Mouse (Mus musculus): ENCODE data around the gene Laptm4a. TPM values are rescaled to one million over a fixed set of nuclear protein-coding genes. Genes with fewer than 3 reads are reported as not detected.

Gene Laptm4a
- polyA plus RNA-seq, 1 experiment from 2014 or later, result 104 TPM

DNA sequence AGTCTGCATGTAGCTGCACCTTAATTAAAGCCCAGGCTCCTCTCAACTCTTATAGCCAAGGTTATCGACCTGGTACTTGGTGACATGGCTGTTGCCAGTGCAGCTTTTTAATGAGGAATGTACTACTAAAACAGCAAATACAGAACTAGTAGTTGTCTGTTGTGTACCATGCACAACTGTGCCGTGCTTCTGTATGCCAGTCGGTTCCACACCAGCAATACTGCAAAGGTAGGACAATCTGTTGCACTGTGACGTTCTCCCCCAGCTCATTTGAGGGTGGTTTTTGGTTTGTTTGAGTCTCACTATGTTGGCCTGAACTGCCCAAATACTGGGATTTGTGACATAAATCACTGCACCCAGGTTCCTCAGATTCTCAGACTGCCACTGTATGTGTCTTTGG, 18.0 kb downstream of the Laptm4a start:
- no peaks in the 10 kb centered on the region for H3K27me3 ChIP-seq (ENCODE audit: control insufficient read depth, insufficient read depth, low read length)
- no peak overlapping the region for H3K4me2 ChIP-seq (replicated peaks; ENCODE audit: low read depth, low read length)
- peaks cover 8% of the 10 kb centered on the region for H3K36me3 ChIP-seq (ENCODE audit: control insufficient read depth, insufficient read depth, low read length)
- no peak for DNase-seq (ENCODE audit: low spot score)
- no peak overlapping the region for H3K4me3 ChIP-seq (ENCODE audit: low read depth, low read length)
- H3K9ac ChIP-seq (ENCODE audit: low read depth, low read length), result no peak overlapping the region
- ATAC-seq (ENCODE audit: low FRiP score), result no peak
- H3K9me3 ChIP-seq (ENCODE audit: control insufficient read depth, low read length), result no peaks in the 10 kb centered on the region
- H3K4me1 ChIP-seq (replicated peaks; ENCODE audit: control insufficient read depth, insufficient read depth, low read length), result no peaks in the 10 kb centered on the region
- 94% methylated on average over 4 of the region's 4 CpGs for WGBS
- H3K27ac ChIP-seq (ENCODE audit: low read depth, low read length), result no peak overlapping the region

- H3K36me3 ChIP-seq (ENCODE audit: control insufficient read depth, insufficient read depth, low read length), result peaks cover 8% of the 10 kb centered on the region
- no peaks in the 10 kb centered on the region for H3K27me3 ChIP-seq (ENCODE audit: control insufficient read depth, insufficient read depth, low read length)
- no peaks in the 10 kb centered on the region for H3K9me3 ChIP-seq (ENCODE audit: control insufficient read depth, low read length)
- no peak for DNase-seq (ENCODE audit: low spot score)
- H3K4me3 ChIP-seq (ENCODE audit: low read depth, low read length), result no peak overlapping the region
- H3K4me2 ChIP-seq (replicated peaks; ENCODE audit: low read depth, low read length), result no peak overlapping the region
- no peak overlapping the region for H3K9ac ChIP-seq (ENCODE audit: low read depth, low read length)
- H3K27ac ChIP-seq (ENCODE audit: low read depth, low read length), result no peak overlapping the region
- H3K4me1 ChIP-seq (replicated peaks; ENCODE audit: control insufficient read depth, insufficient read depth, low read length), result no peaks in the 10 kb centered on the region
- WGBS, result 73% methylated on average over 12 of the region's 12 CpGs
- ATAC-seq (ENCODE audit: low FRiP score), result no peak
Observed at GRCm38 (mm10) chr12:8940011-8941005, 18.8 kb downstream of the Laptm4a start.

DNA sequence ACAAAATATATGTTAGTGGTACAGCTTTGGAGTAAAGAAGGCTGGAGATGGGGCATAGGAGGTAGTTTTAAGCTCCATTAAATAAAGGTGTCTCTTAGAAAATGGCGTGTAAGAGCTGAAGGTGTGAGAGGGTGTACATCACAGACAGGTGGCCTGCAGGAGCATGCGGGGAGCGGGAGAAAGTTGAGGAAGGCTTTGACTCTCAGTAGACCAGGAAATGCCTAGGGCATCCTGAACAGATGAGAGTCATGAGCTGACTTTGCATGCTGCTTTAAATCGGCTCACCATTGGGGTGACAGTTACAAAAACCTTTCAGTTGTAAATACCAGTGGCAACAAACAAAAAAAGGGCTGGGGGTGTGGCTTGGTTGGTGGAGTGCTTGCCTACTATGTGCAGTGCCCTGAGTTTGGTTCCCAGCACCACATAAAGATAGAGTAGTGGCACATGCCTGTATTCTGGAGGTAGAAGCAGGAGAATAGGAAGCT, 19.7 kb downstream of the Laptm4a start:
- Histone ChIP-seq H3K36me3 (ENCODE audit: control insufficient read depth, insufficient read depth, low read length) (peaks cover 3% of the 10 kb centered on the region; the same call in 1 of the 2 replicates), H3K27me3 (ENCODE audit: control insufficient read depth, insufficient read depth, low read length) (no peaks in the 10 kb centered on the region), H3K9me3 (ENCODE audit: control insufficient read depth, low read length) (no peaks in the 10 kb centered on the region), H3K4me1 (replicated peaks; ENCODE audit: control insufficient read depth, insufficient read depth, low read length) (no peaks in the 10 kb centered on the region), H3K9ac (ENCODE audit: low read depth, low read length) (no peak overlapping the region), H3K4me2 (replicated peaks; ENCODE audit: low read depth, low read length) (no peak overlapping the region), H3K4me3 (ENCODE audit: low read depth, low read length) (no peak overlapping the region), H3K27ac (ENCODE audit: low read depth, low read length) (no peak overlapping the region)
- no peak for DNase-seq (ENCODE audit: low spot score)
- WGBS, result 65% methylated on average over 4 of the region's 4 CpGs
- no peak for ATAC-seq (ENCODE audit: low FRiP score)

DNA sequence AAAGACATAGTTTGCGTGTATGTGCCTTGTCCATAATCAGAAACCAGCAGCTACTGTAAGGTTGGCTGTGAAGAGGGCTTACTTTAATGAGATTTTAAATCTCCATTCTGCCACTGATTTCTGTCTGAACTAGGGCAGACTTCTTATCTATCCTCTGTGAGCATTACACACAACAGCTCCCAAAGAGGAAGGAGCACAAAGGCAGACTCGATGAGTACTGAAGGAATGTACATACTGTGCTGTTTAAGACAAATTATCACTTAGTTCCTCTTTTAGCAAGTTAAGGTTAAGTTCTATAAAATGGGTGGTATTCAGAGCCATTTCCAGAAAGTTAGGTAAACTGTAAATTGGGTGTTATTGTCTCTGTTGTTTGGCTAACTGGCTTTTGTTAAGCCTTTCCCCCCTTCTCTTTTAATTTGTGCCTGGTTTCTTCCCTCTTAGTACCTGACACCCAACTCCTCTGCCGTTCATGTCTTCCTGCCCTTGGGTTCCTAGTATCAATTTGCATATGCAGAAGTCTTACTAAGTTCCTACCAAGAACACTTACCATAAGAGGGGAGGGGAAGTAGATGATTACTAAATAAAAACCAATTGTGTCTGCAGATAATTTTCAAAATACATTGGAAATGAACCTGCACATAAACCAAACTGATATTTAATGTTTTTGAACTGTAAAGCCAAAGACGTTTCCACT, 20.4 kb downstream of the Laptm4a start:
- DNase-seq (ENCODE audit: low spot score), result no peak
- ATAC-seq (ENCODE audit: low FRiP score), result no peak
- Histone ChIP-seq H3K27me3 (ENCODE audit: control insufficient read depth, insufficient read depth, low read length) (no peaks in the 10 kb centered on the region), H3K27ac (ENCODE audit: low read depth, low read length) (no peak overlapping the region), H3K36me3 (ENCODE audit: control insufficient read depth, insufficient read depth, low read length) (peaks cover under 1% of the 10 kb centered on the region; the same call in 1 of the 2 replicates), H3K4me3 (ENCODE audit: low read depth, low read length) (no peak overlapping the region), H3K4me2 (replicated peaks; ENCODE audit: low read depth, low read length) (no peak overlapping the region), H3K4me1 (replicated peaks; ENCODE audit: control insufficient read depth, insufficient read depth, low read length) (no peaks in the 10 kb centered on the region), H3K9ac (ENCODE audit: low read depth, low read length) (no peak overlapping the region), H3K9me3 (ENCODE audit: control insufficient read depth, low read length) (no peaks in the 10 kb centered on the region)
- WGBS, result 68% methylated on average over 4 of the region's 4 CpGs

GRCm38 (mm10) chr12:8947163-8947562, 25.7 kb downstream of the Laptm4a start:
- ATAC-seq (ENCODE audit: low FRiP score), result no peak
- peaks cover 3% of the 10 kb centered on the region; the same call in 1 of the 2 replicates for H3K27me3 ChIP-seq (ENCODE audit: control insufficient read depth, insufficient read depth, low read length)
- WGBS, result 74% methylated on average over 9 of the region's 9 CpGs
- no peaks in the 10 kb centered on the region for H3K9me3 ChIP-seq (ENCODE audit: control insufficient read depth, low read length)
- no peaks in the 10 kb centered on the region for H3K36me3 ChIP-seq (ENCODE audit: control insufficient read depth, insufficient read depth, low read length)
- no peak for DNase-seq (ENCODE audit: low spot score)
- H3K4me2 ChIP-seq (replicated peaks; ENCODE audit: low read depth, low read length), result peak overlapping the region; percentile 98; the same call in 1 of the 2 replicates
- no peak overlapping the region for H3K4me3 ChIP-seq (ENCODE audit: low read depth, low read length)
- peaks cover 3% of the 10 kb centered on the region; the same call in 1 of the 2 replicates for H3K4me1 ChIP-seq (replicated peaks; ENCODE audit: control insufficient read depth, insufficient read depth, low read length)
- H3K9ac ChIP-seq (ENCODE audit: low read depth, low read length), result no peak overlapping the region
- H3K27ac ChIP-seq (ENCODE audit: low read depth, low read length), result no peak overlapping the region

DNA sequence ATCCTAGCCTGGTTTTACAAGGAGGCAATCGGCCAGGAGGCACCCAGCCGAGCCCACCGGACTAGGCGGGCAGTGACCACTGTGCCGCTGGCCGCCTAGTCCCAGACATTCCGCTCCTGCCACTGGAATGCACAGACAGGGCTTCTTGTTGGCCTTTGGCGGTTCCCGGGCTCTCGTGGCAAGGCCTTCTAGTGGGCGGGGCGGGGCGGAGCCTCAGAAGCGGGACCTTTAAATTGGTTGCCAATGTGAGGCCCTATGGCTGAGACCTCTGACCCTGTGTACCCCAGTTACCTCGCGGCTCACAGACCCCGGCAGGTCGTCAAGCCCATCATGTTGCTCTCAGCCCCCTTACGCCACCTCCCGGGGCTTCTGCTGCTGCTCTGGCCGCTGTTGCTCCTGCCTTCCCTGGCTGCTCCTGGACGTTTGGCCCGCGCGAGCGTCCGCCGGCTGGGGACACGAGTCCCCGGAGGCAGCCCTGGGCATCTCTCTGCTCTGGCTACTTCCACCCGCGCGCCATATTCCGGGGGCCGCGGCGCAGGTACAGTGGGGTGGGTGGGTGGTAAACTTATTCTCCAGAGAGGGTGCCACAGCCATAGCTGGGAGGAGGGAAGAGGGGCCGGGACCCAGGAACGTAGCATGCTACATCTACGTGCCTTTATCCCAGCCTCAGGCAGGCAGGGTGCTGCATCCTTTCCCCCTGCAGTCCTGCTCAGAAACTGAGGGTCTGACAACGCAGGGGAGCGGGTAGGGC, 26.4 kb downstream of the Laptm4a start, which contains the start of gene Matn3:
Matn3 (plus strand) TSS at position 216 of the 751 bp plus-strand sequence.
- no peaks in the 10 kb centered on the region for H3K9me3 ChIP-seq (ENCODE audit: control insufficient read depth, low read length)
- under 1% methylated on average over 42 of the region's 42 CpGs for WGBS
- DNase-seq (ENCODE audit: low spot score), result peak; percentile 79

DNA sequence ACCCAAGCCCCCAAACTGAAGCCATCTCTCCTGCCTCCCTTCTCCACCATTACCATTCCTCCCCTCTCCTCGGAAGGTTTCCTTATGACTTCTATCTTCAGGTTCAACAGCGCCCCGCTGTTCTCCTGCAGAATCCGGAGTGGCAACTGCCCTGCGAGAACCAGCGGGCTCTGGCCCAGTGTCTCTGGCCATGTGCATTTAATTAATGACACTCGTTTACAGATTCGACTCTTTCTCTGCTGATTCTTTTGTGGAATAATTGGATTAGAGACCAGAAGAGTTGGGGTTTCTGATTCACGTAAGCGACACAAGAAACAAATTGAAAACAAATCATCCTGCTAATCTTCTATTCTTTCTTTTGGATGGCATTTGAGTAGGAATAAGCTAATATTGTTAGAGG, 31.7 kb downstream of the Laptm4a start:
- Histone ChIP-seq H3K4me1 (replicated peaks; ENCODE audit: control insufficient read depth, insufficient read depth, low read length) (0 out of 2 replicates have a peak, but pooled peaks cover under 1% of the 10 kb centered on the region), H3K4me3 (ENCODE audit: low read depth, low read length) (no peak overlapping the region), H3K9me3 (ENCODE audit: control insufficient read depth, low read length) (no peaks in the 10 kb centered on the region), H3K4me2 (replicated peaks; ENCODE audit: low read depth, low read length) (no peak overlapping the region), H3K27me3 (ENCODE audit: control insufficient read depth, insufficient read depth, low read length) (peaks cover 2% of the 10 kb centered on the region; the same call in 1 of the 2 replicates), H3K27ac (ENCODE audit: low read depth, low read length) (no peak overlapping the region), H3K36me3 (ENCODE audit: control insufficient read depth, insufficient read depth, low read length) (no peaks in the 10 kb centered on the region), H3K9ac (ENCODE audit: low read depth, low read length) (no peak overlapping the region)
- DNase-seq (ENCODE audit: low spot score) (no peak), ATAC-seq (ENCODE audit: low FRiP score) (no peak)
- WGBS, result 70% methylated on average over 10 of the region's 10 CpGs

More for the DNA sequence above, 26.4 kb downstream of the Laptm4a start, which contains the start of gene Matn3:
- Histone ChIP-seq H3K36me3 (ENCODE audit: control insufficient read depth, insufficient read depth, low read length) (no peaks in the 10 kb centered on the region), H3K4me3 (ENCODE audit: low read depth, low read length) (peak within 1 kb of the TSS; percentile 42), H3K9ac (ENCODE audit: low read depth, low read length) (peak within 1 kb of the TSS; percentile 53; the same call in 1 of the 2 replicates), H3K4me2 (replicated peaks; ENCODE audit: low read depth, low read length) (peak within 1 kb of the TSS; percentile 98), H3K27me3 (ENCODE audit: control insufficient read depth, insufficient read depth, low read length) (peaks cover 3% of the 10 kb centered on the region; the same call in 1 of the 2 replicates), H3K27ac (ENCODE audit: low read depth, low read length) (no peak within 1 kb of the TSS), H3K4me1 (replicated peaks; ENCODE audit: control insufficient read depth, insufficient read depth, low read length) (peaks cover 3% of the 10 kb centered on the region; the same call in 1 of the 2 replicates)
- ATAC-seq (ENCODE audit: low FRiP score), result peak; percentile 78

DNA sequence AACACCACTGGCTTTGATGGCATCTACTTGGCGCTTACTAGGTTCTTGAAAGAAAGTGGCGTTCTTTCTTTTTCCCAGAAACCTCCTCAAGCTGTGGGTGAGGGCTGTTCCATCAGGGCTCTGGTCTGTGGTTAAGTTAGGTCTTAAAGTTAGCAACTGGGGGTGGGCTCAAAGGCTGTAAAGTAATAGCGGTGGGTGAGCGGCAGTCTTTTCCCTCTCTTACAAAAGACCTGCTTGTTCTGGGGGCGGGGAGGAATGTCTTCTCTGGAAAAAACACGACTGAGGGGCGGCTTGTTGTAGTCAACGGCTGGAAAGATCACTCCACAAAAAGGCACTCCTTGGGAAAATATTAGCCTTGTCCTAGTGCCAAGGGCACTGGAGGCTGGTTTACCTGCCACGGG, 32.7 kb downstream of the Laptm4a start:
- no peak overlapping the region for H3K4me3 ChIP-seq (ENCODE audit: low read depth, low read length)
- ATAC-seq (ENCODE audit: low FRiP score) (no peak), DNase-seq (ENCODE audit: low spot score) (no peak)
- no peak overlapping the region for H3K4me2 ChIP-seq (replicated peaks; ENCODE audit: low read depth, low read length)
- no peak overlapping the region for H3K27ac ChIP-seq (ENCODE audit: low read depth, low read length)
- no peak overlapping the region for H3K9ac ChIP-seq (ENCODE audit: low read depth, low read length)
- H3K4me1 ChIP-seq (replicated peaks; ENCODE audit: control insufficient read depth, insufficient read depth, low read length), result no peaks in the 10 kb centered on the region
- H3K9me3 ChIP-seq (ENCODE audit: control insufficient read depth, low read length), result no peaks in the 10 kb centered on the region
- H3K27me3 ChIP-seq (ENCODE audit: control insufficient read depth, insufficient read depth, low read length), result no peaks in the 10 kb centered on the region
- H3K36me3 ChIP-seq (ENCODE audit: control insufficient read depth, insufficient read depth, low read length), result no peaks in the 10 kb centered on the region
- WGBS, result 56% methylated on average over 9 of the region's 9 CpGs
